Mouse (Mus musculus) adrenal gland, adult 18-20 months (tissue): ENCODE data around the gene Arhgap32. TPM values are rescaled to one million over a fixed set of nuclear protein-coding genes. Genes with fewer than 3 reads are reported as not detected.
"Not testable (repeated sequence)": the region's sequence is repeated elsewhere in the genome, so short reads cannot be mapped to it uniquely, and the experiment has no call there.

Experiments used
- DNase-seq, 2 experiments: peaks; one replicate each; pipeline ENCODE4 v3.0.0; 2021 to 2022; ENCODE audit warnings: low spot score in 2 of 2
- long read RNA-seq, 2 experiments: library from polyadenylated mRNA; stranded (forward); transcript quantifications; one replicate each; pipeline ENCODE4 v2.0.0; 2021
- total RNA-seq, 2 experiments: library from RNA; stranded (reverse); gene quantifications; 1 replicate in 1 of 2; 2 replicates in 1 of 2; pipeline ENCODE4 v1.2.3; 2021

Arhgap32 gene
- total RNA-seq = 10 to 100 TPM; 55.3 to 74.8 TPM
- long read RNA-seq, experiment 1, partial matches to known transcripts = 1 of 3 reads
- long read RNA-seq, experiment 1, other reads (novel, unspliced or antisense) = 2 of 3 reads
- long read RNA-seq, experiment 2, partial matches to known transcripts = 0 of 1 reads
- long read RNA-seq, experiment 2, other reads (novel, unspliced or antisense) = 1 of 1 reads

DNA sequence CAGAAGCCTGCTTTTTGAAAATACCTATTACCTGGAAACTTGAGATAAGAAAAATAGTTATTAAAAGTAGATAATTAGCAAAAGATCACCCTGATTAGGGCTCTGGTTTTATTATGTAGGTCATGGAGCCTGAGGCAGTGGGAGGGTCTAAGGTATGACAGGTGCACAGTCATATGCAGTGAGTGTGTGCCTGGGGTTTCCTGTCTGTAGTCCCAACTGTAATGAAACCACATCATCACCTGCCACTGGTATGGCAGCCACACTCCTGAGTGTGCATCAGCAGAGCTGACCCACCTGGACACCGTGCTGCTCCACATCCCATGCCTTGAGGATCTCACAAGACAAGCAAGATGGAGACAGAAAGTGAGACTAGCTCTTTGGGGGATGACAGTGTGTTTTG, at the start of gene Arhgap32:
Gene Arhgap32, plus strand, starts transcription at position 351 of the 400 bp plus-strand sequence.
- no peak for DNase-seq

DNA sequence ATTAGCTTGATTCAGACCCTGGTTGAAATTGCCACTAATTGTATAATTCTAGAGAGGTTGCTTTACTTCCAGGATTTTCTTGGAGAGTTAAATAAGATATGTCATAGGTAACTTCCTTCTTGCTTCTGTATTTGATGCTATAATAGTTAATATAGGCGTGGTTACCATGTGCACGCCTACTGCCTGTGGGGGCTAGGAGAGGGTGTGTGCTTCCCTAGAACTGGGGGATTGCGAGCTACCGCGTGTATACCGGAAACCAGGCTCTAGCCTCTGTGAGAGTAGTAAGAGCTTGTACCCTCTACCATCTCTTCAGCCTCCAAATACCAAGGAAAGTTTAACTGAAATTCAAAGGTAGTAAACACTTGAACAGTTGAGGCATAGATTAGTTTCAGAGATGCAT, 43.2 kb upstream of the Arhgap32 start:
- DNase-seq = no peak

DNA sequence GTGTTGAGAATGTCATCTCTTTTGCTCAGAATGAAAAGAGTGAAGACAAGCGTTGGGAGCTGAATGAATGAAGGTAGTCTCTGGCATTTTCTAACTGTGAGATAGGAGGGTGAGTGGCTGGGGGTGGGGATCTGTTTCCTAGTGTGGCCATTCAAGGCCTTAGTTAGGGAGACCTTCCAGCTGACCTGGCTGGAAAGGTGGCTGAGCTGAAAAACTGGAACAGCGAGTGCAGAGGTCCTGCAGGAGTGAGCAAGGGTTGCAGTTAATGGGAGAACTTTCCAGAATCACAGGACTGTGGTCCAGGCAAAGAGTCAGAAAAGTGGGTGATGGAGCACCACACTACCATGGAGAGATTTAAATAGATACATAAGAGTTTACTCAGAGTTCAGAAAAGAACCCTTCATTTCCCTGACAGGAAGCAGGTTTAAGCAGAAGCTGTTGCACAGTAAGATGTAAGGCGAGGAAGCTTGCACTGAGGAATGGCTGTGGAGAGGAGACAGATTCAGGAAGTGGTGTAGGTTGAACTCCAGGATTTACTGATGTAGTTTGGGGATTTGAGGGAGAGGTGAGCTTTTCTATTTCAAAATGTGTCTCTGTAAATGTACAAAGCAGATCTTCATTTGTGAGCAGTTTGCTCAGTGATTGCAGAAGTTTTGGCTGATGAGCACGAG, 27.7 kb upstream of the Arhgap32 start:
- no peak for DNase-seq

DNA sequence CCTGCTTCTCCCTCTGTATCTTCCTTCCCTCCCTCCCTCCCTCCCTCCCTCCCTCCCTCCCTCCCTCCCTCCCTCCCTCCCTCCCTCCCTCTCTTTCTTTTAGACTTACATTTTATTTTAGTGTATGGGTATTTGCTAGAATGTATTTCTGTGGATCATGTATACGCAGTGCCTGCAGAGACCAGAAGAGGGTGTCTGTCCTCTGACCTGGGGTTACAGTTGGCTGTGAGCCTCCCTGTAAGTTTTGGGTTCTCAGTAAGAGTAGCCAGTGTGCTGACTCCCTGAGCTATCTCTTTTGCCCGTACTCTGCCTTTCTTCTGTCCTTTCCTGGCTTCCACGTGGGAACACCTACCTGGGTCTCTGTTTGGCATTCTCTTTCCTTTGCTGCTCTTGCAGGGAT, 27.1 kb upstream of the Arhgap32 start:
- no peak for DNase-seq

DNA sequence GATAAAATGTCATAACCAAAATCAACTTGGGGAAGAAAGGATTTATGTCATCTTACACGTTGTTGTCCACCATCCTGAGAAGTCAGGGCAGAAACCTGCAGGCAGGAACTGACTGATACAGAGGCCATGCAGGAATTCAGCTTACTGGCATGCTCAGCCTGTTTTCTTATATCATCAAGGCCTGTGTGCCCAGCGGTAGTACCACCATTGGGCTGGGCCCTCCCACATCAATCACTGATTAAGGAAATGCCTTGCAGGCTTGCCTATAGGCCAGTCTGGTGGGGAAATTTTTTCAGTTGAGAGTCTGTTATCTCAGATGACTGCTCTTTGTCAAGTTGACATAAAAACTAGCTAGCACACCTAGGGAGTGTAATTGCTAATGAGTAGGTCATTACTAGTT, 22.5 kb upstream of the Arhgap32 start:
- no peak for DNase-seq

DNA sequence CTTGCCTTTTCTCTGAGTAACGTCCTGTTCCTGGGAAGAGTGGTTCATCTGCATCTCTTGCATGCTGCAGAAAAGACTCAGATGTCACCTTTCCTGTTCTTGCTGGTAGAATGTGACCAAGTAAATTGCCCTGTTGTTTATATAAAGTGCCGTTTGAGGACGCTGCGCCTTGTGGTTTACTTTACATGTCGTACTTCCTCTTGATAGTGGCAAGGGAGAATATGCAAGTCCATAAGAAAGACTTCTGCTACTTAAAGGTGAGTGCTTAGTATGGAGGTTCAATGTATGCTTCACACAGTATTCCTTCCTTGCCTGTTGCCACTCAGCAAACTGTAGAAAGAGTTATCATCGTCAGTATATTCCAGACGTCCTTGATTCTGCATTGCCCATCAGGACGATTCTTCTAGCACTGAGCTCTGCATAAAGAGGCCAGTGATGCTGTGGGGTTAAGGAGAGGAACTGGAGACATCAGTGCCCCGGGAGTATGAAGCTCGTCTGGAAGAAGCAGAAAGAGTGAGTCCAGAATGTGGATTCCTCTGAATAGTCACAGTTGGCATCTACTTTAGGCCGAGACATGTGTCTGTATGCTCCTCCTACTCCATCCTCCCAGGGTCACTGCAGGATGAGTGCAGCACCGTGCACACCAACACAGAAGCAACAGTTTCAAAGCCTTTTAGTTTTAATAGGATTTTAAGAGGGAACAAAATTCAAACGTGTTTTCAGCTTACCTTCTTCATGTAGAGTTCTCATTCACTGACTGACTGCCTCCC, 21.4 kb upstream of the Arhgap32 start:
- no peak for DNase-seq

DNA sequence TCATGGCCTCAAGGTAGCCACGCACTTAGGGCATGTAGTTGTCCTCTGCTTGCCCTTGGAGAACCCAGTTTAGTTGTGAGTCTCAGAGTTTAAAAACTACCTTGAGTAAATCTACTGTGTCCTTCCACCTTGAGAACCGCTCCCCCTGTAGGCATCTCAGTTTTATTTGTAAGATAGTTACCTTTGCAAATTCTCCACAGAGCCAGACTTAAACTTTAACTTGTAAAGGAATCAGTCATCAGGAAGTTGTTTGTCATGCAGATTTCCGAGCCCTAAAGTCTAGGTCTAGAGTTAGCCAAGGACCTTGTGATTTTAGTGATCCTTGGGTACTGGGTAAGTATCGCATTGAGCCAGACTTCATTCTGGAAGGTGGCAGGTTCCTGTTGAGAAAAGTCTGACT, 20.4 kb upstream of the Arhgap32 start:
- no peak for DNase-seq

DNA sequence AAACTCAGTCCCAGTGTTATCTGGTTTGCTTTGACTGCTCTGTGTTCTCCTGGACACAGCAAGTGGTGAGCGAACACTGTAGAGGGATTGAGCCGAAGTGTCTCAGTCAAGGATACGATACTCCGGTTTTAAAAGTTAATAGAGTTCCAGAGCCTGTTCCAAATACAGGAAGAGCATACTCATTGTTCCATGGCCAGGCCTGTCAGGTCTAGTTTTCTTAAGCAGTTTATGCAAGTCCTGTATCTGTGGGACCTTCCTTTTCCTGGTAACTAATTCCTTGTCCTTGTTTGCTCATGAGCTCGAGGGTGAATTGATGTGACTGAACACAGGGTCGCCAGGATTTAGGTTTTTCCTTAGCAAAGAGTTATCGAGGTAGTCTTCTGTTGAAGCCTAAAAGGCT, 19.4 kb upstream of the Arhgap32 start:
- no peak for DNase-seq

DNA sequence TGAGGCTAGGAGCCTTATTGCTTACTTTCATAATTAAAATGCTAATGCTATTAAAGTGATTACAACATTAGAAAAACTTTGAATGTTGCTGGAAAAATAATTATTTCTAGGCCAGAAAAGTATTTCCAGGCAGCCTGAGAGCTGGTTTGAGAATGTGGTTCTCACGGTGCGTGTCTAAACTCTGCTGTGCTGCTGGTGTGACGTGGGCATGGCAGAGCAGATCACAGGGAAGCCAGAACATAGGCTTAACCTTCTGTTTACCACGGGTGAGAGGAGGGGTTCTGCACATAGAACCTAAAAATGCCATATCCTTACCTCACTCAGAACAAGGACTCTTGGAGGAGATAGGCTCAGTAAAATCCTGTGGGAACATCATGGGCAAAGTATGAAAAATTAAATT, 18.8 kb upstream of the Arhgap32 start:
- no peak for DNase-seq

DNA sequence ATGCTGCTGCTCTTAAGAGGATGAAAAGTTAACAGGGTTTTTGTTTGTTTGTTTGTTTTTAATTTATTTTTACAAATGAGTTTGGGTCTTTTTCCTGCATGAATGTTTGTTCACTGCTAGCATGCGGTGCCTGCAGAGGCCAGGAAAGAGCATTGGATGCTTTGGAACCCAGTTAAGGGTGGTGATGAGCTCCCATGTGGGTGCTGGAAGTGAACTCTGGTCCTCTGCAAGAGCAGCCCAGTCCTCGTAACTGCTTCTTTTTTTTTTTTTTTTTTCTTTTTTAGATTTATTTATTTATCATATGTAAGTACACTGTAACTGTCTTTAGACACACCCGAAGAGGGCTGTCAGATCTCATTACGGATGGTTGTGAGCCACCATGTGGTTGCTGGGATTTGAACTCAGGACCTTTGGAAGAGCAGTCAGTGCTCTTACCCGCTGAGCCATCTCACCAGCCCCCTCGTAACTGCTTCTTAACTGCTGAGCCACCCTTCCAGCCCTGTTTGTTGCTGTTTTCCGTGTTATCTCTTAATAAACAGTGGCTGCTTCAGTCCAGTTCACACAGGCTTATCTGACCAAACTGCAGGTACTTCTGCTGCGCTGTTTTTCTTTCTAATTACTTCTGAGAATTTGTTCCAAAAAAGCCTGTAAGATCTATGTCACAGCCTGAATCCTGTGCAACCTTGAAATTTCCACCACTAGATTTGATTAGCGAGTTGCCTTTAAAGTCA, 17.3 kb upstream of the Arhgap32 start:
- DNase-seq = no peak

DNA sequence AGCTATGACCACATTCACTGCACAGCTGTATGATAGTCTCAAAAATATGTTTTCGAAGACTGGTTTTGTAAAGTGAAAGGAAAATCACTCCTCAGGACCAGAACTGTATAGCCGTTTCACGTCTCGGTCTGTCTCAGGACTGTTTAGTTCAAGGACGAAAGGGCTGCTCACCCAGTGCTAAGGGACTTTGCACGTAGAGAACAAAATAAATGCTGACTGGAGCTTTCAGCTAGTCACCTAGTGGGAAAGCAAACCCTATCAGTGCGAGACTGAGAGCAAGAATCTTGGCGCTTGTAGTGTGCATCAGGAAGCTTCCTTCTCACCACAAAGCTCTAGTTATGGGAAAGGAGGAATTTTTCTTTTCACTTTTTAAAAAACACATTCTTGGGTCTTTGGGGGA, 15.4 kb upstream of the Arhgap32 start:
- DNase-seq = no peak

DNA sequence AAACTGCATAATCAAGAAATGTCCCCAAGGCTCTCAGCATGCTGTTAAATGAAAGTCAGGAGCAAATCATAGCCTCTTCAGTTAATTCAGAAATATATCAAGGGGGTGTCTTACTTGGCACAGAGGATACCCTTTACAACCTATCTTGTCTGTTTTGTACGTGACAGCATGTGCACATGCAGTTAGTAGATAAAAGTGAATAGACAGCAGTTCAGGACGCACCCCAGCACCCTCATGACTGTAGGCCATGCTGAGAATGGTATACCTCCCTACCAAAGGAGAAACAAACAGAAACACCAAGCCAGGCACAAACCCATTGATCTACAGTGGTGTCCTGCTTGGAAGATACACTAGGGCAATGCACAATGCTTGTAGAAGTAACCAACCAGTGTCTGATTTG, 14.4 kb upstream of the Arhgap32 start:
- DNase-seq = no peak

DNA sequence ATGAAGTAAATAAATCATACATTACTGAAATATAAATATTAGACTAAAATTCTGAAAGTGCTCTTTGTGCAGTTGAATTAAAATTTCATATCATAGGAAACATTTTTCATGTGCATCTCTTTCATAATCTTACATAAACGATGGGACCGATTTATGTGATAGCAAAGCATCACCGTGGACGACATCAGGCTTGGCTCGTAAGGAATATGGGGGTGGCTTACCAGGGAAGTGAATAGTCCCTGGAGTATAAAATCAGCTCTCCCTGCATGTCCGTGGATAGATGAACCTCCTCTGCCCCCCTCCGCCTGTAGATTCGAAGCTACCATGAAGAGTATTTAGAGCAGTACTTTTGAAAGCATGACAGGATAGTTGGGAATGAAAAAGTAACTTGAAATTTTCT, 11.3 kb upstream of the Arhgap32 start:
- no peak for DNase-seq

DNA sequence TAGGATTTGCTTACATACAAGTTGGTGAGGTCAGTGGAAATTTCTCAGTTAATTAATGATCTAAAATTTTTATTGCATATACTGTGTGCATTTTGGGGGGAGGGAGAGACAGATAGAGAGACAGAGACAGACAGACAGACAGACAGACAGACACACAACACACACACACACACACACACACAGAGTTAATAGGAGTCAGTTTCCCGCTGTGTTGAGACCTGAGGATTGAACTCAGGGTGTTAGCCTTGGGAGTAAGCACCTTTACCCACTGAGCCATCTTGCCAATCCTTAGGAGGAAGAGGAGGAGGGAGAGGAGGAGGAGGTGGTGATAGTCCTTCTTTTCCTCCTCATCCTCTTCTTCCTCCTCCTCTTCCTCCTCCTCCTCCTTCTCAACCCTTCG, 5.6 kb upstream of the Arhgap32 start:
- no peak for DNase-seq

DNA sequence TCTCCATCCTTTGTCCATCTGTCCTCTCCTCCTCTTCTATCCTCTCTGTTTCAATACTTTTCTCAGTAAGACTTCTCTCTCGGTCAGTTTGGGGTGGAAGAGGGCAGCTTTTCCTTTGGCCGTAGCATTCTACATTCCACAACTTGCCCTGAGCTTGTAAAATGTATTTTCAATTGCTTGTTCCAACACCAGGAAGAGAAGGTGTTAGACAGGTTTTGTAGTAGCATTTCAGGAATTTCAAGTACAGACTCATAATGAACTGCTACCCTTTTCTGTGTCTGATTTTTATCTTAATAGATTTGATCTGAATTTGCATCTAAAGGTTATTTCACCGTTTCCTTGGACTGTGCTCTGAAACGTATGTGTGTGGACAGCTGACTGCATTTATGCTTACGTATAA, 336 bp downstream of the Arhgap32 start:
- DNase-seq = no peak

DNA sequence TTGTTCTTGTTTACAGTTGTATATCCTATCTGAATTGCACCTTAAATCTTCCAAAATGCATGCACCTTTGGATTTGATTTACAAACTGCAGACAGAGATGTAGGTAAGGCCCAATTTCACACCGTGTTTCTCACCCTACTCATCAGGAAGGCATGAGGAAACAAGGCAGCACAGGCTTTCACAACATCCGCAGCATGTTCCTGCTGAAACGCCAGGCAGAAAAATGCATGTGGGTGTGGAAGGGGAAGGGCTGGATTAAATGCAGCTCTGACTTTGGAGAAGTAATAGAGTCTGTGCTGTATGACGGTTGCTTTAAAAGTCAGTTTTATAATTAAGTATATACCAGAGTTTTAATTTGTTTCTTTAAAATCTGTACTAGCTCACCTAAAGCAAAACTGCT, 1.9 kb downstream of the Arhgap32 start:
- no peak for DNase-seq

DNA sequence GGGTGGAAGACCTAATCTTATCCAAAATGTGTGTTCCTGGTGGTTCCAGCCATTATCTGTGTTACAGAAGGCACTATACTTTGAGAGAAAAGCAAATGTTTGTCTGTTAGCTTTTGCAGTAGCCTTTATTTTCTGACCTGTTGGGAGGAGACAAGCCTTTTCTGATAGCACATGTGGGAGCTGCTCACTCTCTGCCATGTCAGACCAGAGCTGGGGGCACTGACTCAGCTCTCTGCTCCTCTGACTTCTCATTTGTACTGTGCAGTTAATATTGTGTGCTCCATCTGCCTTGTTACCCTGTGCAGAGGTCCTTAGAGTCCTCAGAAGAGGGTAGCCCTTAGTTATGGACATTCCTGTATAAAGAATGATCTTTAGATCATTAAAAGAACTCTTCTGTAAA, 2.5 kb downstream of the Arhgap32 start:
- no peak for DNase-seq

DNA sequence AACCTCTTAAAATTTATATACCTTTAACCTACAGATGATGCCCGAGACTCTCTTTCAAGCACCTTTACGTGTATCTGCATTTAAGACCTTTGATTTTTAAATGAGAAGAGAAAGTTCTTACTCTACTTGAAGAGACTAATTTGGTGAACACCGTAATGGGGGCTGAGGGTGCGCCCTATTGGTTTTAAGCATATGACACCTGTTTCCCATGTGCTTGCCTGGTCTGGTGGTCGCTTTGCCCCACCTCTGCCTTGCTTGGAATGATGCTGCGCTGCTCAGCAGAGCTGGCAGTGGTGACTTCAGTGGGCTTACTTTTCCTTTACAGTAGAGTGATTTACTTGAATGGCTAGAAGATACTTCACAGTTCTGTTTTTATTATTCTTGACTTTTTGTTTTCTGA, 3.6 kb downstream of the Arhgap32 start:
- no peak for DNase-seq

DNA sequence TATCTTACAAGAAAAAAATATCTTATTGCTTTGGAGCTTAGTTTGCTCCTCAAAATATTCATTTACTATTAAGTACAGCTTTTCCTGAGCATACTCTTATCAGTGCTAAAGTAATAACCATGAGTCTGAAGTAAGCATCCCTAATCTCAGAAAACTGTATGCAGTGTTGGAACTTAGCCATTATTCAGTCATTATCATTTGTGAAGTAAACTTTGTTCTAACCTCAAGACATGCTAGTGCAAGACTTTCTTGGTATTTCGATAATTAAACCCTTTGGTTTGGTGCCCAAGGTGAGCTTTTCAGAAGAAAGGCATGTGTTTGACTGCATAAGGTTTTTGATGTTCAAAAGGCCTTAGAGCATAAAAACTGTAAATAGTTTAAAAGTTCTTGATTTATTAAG, 4.2 kb downstream of the Arhgap32 start:
- DNase-seq = no peak

DNA sequence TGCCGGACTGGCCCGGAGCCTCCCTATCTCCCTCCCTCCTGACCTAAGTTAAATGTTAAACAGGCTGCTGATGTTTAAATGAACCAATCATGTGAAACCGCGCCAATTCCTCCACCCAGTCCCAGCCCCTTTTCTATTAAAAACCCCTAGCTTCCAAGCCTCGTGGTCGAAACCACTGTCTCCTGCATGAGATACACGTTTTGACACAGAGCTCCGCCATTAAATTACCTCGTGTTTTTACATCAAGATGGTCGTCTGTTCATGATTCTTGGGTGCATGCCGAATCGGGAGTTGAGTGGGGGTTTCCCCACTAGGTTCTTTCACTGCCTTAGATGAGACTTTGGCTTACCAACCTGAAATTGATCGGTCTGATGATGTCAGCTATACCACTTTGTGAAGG, 5.3 kb downstream of the Arhgap32 start:
- DNase-seq = not testable (repeated sequence)

DNA sequence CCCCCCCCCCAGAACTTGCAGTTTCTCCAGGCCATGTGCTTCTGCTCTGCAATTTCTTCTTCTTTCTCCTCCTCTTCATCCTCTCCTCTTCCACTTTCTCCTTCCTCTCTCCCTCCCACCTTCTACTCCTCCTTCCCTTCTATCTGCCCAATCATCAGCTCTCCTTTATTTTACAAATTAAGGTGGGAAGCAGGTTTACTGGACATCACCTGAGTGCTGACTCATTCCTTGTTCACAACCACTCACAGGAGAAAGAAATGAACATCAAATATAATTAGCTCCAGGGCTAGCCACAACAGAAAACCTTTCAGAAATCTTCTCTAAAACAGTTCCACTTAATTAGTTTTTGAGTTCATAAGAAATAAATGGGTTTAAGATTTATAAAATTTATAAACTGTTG, 20.3 kb downstream of the Arhgap32 start:
- DNase-seq = no peak
